Mouse (Mus musculus) embryonic fibroblast, embryonic 13.5 days (primary cell): ENCODE measurements around the gene Slc8a2.
A peak's percentile ranks its signal among the peaks of the same experiment; 100 is the strongest.

ENCODE experiments used
- CTCF ChIP-seq: IDR thresholded peaks from 2 replicates; pipeline ENCODE4 v1.5.1; 2011; ENCODE audit warnings: mild to moderate bottlenecking, control low read depth, low read length, moderate library complexity, borderline replicate concordance; ENCODE audit not compliant: insufficient read depth
- POLR2A ChIP-seq: IDR thresholded peaks from 2 replicates; pipeline ENCODE4 v1.6.1; 2011; ENCODE audit warnings: low read depth, mild to moderate bottlenecking, control low read depth, low read length, moderate library complexity

- TF ChIP-seq CTCF (peak; percentile 42; the same call in 1 of the 2 replicates), POLR2A (no peak)
Observed at GRCm38 (mm10) chr7:16153522-16153921, 23.9 kb downstream of the Slc8a2 start.
